Mouse (Mus musculus) megakaryocyte progenitor cell, adult 5-6 weeks (primary cell): Measurements from ENCODE around the gene Glrx2. TPM values are rescaled to one million over a fixed set of nuclear protein-coding genes. Genes with fewer than 3 reads are reported as not detected.

Source experiments
- ATAC-seq: replicated peaks from 2 replicates; pipeline ENCODE4 v1.8.0; 2016; ENCODE audit warnings: mild to moderate bottlenecking, moderate TSS enrichment, inconsistent platforms; ENCODE audit not compliant: poor library complexity
- total RNA-seq, 2 experiments: library from RNA; stranded (forward) in 1 of 2; stranded (reverse) in 1 of 2; fragments of 157-497, 149-512 nt in 1 of 2; fragments of 200-1000 nt in 1 of 2; gene quantifications; 2 replicates each; pipeline versions ENCODE4 v1.2.3 to v1.2.4; 2015 to 2017

Glrx2 gene
- total RNA-seq, 2 experiments from 2014 or later = 31.9 to 87.7 TPM

DNA sequence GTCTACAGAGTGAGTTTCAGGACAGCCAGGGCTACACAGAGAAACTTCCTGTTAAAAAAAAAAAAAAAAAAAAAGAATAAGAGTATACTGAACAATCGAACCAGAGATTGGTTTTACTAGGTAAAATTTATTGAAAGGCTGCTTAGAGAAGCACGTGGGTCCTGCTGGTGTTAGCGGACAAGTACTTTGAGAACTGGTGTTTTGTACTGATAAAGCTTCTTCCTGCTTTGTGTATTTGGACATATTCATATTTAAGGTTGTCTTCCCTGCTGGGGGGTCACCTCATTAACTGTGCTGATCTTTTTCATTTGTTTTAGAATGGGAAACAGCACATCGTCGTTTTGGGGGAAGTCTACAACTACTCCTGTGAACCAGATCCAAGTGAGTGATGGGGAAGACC lies 25.2 kb downstream of the Glrx2 start:
- no peak for ATAC-seq

DNA sequence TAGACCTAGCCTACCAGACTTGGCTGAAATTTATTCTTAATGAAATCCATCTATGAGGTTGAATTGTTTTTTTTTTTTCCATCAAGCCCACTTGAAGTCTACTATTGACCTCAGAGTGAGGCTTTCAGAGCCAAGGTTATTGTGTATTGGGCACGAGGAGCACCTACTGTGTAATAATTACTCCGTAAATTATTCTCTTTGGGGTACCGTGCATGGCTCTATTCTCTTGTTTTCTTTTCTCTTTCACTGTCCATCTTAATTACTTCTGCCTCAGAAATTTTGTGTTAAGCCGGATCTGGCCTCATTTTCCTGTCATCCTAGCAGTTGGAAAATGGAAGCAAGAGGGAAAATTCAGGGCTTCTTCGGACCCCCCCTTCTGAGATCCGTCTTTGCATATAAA lies 26.0 kb downstream of the Glrx2 start:
- no peak for ATAC-seq

DNA sequence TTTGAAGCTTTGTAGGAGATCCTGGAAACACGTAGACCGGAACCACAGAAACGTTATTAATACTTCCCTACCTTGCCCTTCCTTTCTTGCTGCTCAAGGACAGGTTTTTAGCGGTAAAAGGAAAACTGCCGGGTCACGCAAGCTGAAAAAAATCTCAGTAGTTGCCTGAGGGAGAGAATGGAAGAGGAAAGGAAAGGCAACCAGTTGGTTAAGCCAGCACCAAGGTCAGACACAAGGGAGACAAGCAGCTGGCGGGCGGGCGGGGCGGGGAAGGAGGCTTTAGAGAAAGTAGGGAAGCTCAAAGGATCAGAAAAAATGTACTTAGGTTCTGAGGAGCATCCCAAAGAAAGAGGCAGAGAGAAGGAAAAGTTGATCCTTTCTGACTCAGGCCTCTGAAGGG lies 29.7 kb downstream of the Glrx2 start:
- no peak for ATAC-seq

DNA sequence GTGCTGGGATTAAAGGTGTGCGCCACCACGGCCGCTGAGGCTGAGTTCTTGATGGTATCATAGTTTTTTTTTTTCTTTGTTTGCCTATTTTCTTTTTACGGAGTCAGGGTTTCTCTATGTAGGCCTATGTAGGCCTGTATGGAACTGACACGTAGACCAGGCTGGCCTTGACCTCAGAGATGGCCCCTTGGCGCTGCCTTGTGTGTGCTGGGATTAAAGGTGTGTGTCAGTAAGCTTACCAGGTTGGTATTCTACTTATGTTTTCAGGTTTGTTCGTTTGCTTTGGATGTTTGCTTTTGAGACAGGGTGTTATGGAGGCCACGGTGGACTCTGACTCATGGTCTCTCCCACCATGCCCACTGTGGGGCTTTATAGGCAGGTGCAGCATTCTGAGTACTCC lies 46.0 kb downstream of the Glrx2 start:
- ATAC-seq = no peak

DNA sequence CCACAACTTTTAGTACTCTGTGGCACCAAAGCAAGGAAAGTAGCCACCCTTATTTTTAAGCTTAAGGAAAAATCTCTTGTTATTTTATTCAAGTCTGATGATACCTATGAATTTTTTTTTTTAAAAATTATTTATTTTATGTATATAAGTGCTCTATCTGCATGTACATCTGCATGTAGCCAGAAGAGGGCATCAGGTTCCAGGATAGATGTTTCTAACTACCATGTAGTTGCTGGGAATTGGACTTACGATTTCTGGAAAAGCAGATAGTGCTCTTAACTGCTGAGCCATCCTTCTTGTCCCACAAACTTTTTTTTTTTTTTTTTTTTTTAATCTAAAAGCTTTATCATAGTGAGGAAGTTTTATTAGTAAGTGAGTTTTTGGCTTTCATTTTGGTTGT lies 48.3 kb downstream of the Glrx2 start:
- ATAC-seq = peak; percentile 69; the same call in 1 of the 2 replicates

DNA sequence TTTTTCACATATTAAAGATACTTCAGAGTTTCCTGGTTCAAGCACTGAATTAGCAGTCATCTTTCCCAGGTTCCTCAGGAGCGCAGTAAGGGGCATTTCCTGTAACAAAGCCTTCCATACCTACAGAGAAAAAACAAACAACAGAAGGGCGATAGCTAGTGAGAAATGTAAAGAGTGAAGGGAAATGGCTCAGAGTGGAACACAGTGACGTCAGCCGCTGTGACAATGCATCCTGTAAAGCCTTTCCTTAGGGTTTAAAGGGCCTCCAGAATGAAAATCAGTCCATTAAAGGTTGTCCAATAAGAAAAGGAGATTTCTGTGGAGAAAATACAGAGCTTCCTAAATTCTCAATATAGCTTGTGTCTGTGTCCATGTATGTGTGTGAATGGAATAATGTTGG lies 49.7 kb downstream of the Glrx2 start:
- ATAC-seq = no peak

DNA sequence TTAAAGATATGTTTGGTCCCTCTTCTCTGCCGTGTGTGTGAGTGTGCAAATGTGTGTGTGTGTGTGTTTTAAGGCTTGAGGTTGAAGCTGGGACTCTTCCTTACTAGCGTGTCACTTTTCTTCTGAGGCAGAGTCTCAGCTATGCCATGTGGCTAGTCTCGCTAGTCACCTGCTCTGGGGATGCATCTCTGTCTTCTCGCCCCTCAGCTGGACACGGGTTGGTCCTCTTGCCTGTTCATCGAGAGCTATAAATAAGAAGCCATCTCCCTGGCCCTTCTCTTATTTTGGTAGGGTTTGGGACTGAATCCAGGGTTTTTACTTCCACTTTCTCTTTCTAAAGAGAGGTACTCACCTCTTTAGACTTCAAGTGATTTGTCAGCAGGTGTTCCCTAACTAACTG lies 50.1 kb downstream of the Glrx2 start:
- ATAC-seq = no peak

DNA sequence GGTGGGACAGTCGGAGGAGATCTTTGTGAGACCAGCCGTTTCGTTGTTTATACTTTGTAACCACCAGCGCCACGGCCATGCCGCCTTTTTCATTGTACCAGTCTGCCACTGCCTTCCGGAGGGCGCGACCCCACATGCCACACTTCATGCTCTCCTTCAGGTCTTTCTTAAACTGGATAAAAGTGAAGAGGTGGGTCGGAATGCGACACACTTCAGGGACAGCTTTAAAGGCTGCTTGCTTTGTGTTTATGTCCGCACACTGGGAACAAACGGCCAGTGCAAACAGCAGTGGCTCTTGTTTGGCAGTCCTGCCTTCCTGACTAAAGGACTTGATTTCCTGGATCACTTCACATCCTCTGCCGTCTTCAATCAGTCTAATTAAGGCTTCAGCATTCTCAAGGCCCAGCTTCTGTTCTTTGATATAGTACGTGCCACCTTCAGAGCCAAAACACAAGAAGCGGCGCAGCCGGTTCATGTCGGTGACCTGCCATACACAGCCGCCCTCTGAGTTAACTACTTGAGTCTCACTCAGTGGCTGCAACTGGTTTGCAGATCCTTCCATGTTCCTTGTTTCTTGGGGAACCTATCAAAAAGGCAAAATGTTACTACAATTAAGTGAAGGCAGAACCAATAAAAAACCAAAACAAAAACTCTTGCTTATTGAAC lies 54.4 kb downstream of the Glrx2 start:
- no peak for ATAC-seq

DNA sequence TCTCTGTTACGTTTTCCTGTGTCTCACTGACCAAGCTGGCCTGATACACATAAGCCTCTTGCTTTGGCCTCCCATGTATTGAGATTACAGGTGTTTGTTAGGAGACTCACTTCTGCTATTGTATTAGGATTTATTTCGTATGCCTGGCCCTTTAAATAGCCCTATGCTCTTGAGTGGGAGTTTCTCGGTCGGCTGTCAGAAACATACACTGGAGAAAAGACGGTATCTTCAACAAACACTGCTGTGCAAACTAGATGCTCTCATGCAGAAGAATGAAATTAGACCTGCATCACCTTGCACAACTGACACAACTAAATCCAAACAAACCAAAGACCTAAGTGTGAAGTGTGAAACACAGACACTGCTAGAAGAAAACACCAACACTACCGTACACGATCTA lies 56.9 kb downstream of the Glrx2 start:
- ATAC-seq = no peak

DNA sequence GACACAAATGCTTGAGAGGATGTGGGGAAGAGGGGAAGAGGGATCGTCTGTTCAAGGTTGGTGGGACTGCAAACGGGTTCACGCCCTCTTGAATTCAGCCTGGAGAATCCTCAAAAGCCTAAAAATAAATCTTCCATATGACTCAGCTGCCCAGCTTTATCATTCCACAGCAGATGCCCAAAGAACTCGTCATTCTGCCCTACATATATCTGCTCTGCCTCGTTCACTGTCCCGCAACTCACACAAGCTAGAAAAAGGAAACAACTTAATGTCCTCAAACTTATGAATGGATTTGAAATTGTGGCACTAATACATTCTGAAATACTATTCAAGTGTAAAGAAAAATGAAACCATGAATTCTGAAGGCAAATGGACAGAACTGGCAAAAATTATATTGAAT lies 57.8 kb downstream of the Glrx2 start:
- ATAC-seq = no peak

DNA sequence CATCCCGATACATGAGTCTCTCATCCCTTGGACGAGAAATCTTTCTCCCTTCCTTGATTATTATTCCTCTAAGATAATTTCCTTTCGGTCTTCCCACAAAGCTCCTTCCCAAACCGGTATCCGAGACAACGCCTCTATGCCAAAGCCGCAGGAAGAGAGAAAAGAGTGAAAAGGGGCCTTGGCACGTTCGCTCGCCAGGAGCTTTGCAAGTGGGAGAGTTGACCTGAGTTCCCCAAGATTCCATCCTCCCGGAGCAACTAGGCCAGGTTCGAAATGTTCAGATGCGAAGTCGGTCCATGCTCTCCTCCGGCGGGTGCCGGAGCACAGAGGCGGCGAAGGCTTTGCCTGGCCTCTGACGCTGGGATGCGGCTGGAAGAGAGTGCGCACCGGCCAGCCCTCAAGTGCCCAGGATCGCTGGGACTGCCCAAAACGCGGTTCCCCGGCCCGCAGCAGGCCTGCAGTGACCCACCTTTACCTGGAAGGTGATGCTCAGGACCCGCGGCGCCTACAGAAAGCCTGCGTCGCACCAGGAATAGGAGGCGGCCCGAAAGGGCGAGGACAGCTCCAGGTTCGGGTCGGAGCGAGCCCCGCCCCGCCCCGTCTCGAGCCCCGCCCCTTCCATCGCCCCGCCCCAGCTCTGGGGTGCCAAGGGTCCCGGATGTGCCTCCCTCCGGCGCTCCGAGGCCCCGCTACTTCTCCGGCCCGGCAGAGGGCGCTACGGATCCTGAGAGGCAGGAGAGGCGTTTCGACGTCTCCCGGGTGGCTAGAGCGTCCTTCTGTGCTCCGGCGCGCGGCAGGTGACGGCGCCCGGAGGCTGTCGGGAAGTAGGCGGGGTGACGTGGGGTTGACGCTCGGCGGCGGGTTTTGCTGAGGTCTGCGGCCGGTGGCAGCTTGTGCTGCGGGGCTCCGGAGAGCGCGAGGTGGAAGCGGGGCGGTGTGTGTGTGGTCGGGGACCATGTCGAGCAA lies 60.6 kb downstream of the Glrx2 start, which contains the start of the genes Trove2 and Uchl5:
Trove2 (minus strand) TSS at position 623 of the 966 bp plus-strand sequence.
Uchl5 (plus strand) TSS at position 827 of the 966 bp plus-strand sequence.
- peak; percentile 88 for ATAC-seq

DNA sequence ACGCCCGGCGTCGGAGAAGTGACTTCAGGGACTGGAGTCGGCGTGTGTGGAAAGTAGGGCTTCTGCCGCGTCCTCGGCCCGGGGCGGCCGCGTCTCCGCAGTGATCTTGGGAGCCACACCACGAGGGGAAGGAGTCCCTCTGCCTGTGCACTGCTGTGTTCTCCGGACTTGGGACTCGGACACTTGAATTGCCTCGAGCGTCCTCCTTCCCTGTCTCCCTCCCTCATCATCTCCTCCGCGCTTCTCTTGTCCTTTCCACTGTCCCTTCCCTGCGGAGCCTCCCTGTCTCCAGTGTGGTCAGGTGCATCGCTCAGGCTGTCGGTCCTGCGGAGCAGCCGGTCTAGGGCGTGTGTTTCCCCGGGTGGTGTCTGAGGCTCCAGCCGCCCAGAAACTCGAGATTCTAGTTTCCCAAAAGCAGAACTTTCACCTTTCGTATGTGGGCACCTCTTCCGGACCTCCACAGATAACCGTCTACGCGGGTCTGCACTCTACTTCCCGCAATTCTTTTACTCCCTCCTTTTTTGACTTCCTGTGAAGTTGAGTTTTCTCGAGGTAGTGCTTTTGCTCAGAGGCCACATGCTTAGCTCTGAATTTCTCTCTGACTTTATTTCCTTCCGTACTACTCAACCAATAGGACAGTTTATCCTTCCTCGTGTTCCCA lies 61.5 kb downstream of the Glrx2 start:
- peak; percentile 32 for ATAC-seq

DNA sequence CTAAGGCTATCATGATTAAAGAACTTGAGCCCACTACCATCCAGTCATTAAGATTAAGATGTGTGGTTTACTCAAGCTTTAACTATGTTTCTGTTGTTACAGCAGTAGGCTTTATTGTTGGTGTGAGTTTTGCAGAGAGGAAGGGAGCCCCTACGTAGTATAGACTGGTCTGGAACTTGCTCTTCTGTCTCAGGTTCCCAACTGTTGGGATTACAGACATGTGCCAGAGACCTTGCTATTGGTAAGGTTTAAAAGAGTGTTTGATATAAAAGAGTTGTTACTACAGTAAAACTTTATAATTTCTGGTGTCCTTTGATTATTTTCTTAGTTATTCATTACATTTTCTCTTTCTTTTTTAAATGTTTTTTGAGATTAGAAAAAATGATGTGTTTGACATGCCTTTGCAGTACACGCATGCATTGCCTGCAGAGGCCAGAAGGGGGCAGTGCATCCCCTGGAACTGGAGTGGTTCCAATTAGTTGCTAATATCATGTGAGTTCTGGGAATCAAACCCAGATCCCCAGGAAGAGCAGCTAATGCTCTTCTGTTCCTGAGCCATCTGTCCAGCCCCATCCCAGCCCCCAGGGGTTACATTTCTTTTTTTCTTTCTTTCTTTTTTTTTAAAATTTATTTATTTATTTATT lies 72.6 kb downstream of the Glrx2 start:
- ATAC-seq = peak; percentile 98

Other genes starting within 250 kb of the Glrx2 start
- not detected in 2 replicates for gene B3galt2, start 75.7 kb upstream of the Glrx2 start, total RNA-seq (2015)
- gene B3galt2, start 75.7 kb upstream of the Glrx2 start, total RNA-seq (2017) = under 0.01 TPM in 1 of 2 replicates, not detected in the other
- 68.6 TPM in 2 replicates for gene Cdc73, start 13.4 kb upstream of the Glrx2 start, total RNA-seq (2015)
- 8.0 and 17.6 TPM in 2 replicates for gene Cdc73, start 13.4 kb upstream of the Glrx2 start, total RNA-seq (2017)
- gene Trove2, start 60.7 kb downstream of the Glrx2 start, total RNA-seq (2015) = 1.2 and 2.7 TPM in 2 replicates
- 1.9 and 2.5 TPM in 2 replicates for gene Trove2, start 60.7 kb downstream of the Glrx2 start, total RNA-seq (2017)
- 177 and 198 TPM in 2 replicates for gene Uchl5, start 60.9 kb downstream of the Glrx2 start, total RNA-seq (2015)
- 195 and 207 TPM in 2 replicates for gene Uchl5, start 60.9 kb downstream of the Glrx2 start, total RNA-seq (2017)